Mouse (Mus musculus) adrenal gland, postnatal 10 days (tissue): ENCODE results near the gene Raly. TPM values are rescaled to one million over a fixed set of nuclear protein-coding genes. Genes with fewer than 3 reads are reported as not detected.

Experiments
- DNase-seq: peaks from one replicate; pipeline ENCODE4 v3.0.0; 2021; ENCODE audit warnings: mixed read lengths
- long read RNA-seq, 2 experiments: library from polyadenylated mRNA; stranded (forward); transcript quantifications; one replicate each; pipeline ENCODE4 v2.0.0; 2021
- total RNA-seq, 2 experiments: library from RNA; stranded (reverse); gene quantifications; 2 replicates each; pipeline ENCODE4 v1.2.3; 2021

Gene Raly
- 100 to 1,000 TPM; 170 to 177 TPM for total RNA-seq
- long read RNA-seq, experiment 1, partial matches to known transcripts = 2 of 4 reads
- long read RNA-seq, experiment 1, other reads (novel, unspliced or antisense) = 0 of 4 reads
- long read RNA-seq, experiment 2, partial matches to known transcripts = 3 of 9 reads
- long read RNA-seq, experiment 2, other reads (novel, unspliced or antisense) = 0 of 9 reads

- peak; percentile 98 for DNase-seq
Measured at GRCm38 (mm10) chr2:154790656-154791483, at the start of gene Raly, which contains the start of gene a. TSS of gene Raly (plus strand) at chr2:154791096. TSS of gene a (plus strand) at chr2:154791402.

- DNase-seq = peak; percentile 56
Measured at GRCm38 (mm10) chr2:154742911-154743819, 47.7 kb upstream of the Raly start.

GRCm38 (mm10) chr2:154743915-154744314 is 47.0 kb upstream of the Raly start:
- no peak for DNase-seq

- no peak for DNase-seq
Measured at GRCm38 (mm10) chr2:154748383-154748782, 42.5 kb upstream of the Raly start.

- peak; percentile 56 for DNase-seq
Measured at GRCm38 (mm10) chr2:154749046-154750036, 41.6 kb upstream of the Raly start.

GRCm38 (mm10) chr2:154751924-154752323 is 39.0 kb upstream of the Raly start:
- peak; percentile 74 for DNase-seq

- DNase-seq = no peak
Measured at GRCm38 (mm10) chr2:154754068-154754560, 36.8 kb upstream of the Raly start.

GRCm38 (mm10) chr2:154755791-154756190 is 35.1 kb upstream of the Raly start:
- DNase-seq = no peak

- no peak for DNase-seq
Measured at GRCm38 (mm10) chr2:154757691-154758090, 33.2 kb upstream of the Raly start.

- DNase-seq = no peak
Measured at GRCm38 (mm10) chr2:154758454-154758853, 32.4 kb upstream of the Raly start.

- no peak for DNase-seq
Measured at GRCm38 (mm10) chr2:154763226-154763625, 27.7 kb upstream of the Raly start.

- DNase-seq = no peak
Measured at GRCm38 (mm10) chr2:154764828-154765497, 25.9 kb upstream of the Raly start.

- no peak for DNase-seq
Measured at GRCm38 (mm10) chr2:154765554-154766008, 25.3 kb upstream of the Raly start.

- DNase-seq = no peak
Measured at GRCm38 (mm10) chr2:154767051-154767450, 23.8 kb upstream of the Raly start.

GRCm38 (mm10) chr2:154769930-154770329 is 21.0 kb upstream of the Raly start, which contains the start of gene Gm14214:
TSS of gene Gm14214 (minus strand) at chr2:154770030.
- no peak for DNase-seq

- no peak for DNase-seq
Measured at GRCm38 (mm10) chr2:154771604-154772003, 19.3 kb upstream of the Raly start.

GRCm38 (mm10) chr2:154774032-154774431 is 16.9 kb upstream of the Raly start:
- DNase-seq = peak; percentile 58

- peak; percentile 77 for DNase-seq
Measured at GRCm38 (mm10) chr2:154776496-154776895, 14.4 kb upstream of the Raly start.

- DNase-seq = no peak
Measured at GRCm38 (mm10) chr2:154779648-154780047, 11.2 kb upstream of the Raly start.

GRCm38 (mm10) chr2:154782361-154782760 is 8.5 kb upstream of the Raly start:
- DNase-seq = no peak
